Mouse (Mus musculus) hindbrain, embryonic 11.5 days (tissue): ENCODE data around the gene Morn2. TPM values are rescaled to one million over a fixed set of nuclear protein-coding genes. Genes with fewer than 3 reads are reported as not detected.

ENCODE experiments used
- ATAC-seq: fragments of 200-750 bp; cut with Nextera tagmentation; 2 replicates; pipeline ENCODE4 v1.8.0; 2017; ENCODE audit warnings: mild to moderate bottlenecking, moderate TSS enrichment, moderate library complexity; ENCODE audit not compliant: low FRiP score
- DNase-seq: peaks from one replicate; pipeline ENCODE4 v3.0.0-alpha.2; 2015; ENCODE audit warnings: low spot score
- H3K27ac ChIP-seq: fragments of 300-500 bp; sonication (generic); 2 replicates; pipeline ENCODE4 v1.5.1; 2014; ENCODE audit warnings: mild to moderate bottlenecking, low read depth, low read length
- H3K27me3 ChIP-seq: fragments of 300-500 bp; sonication (generic); 2 replicates; pipeline ENCODE4 v1.6.1; 2014; ENCODE audit warnings: mild to moderate bottlenecking, low read length, moderate library complexity, mixed read lengths; ENCODE audit not compliant: control insufficient read depth, insufficient read depth
- H3K36me3 ChIP-seq: fragments of 300-500 bp; sonication (generic); 2 replicates; pipeline ENCODE4 v1.6.1; 2014; ENCODE audit warnings: mild to moderate bottlenecking, low read length, moderate library complexity, mixed read lengths; ENCODE audit not compliant: control insufficient read depth, insufficient read depth
- H3K4me1 ChIP-seq: fragments of 300-500 bp; sonication (generic); replicated peaks from 2 replicates; pipeline ENCODE4 v1.6.1; 2014; ENCODE audit warnings: low read length, mixed read lengths; ENCODE audit not compliant: control insufficient read depth, insufficient read depth
- H3K4me2 ChIP-seq: fragments of 300-500 bp; sonication (generic); replicated peaks from 2 replicates; pipeline ENCODE4 v1.6.1; 2014; ENCODE audit warnings: mild to moderate bottlenecking, low read depth, low read length
- H3K4me3 ChIP-seq: fragments of 300-500 bp; sonication (generic); 2 replicates; pipeline ENCODE4 v1.5.1; 2014; ENCODE audit warnings: low read depth, low read length
- H3K9ac ChIP-seq: fragments of 300-500 bp; sonication (generic); 2 replicates; pipeline ENCODE4 v1.6.1; 2014; ENCODE audit warnings: low read depth, low read length
- H3K9me3 ChIP-seq: fragments of 300-500 bp; sonication (generic); 2 replicates; pipeline ENCODE4 v1.6.1; 2016; ENCODE audit warnings: low read length; ENCODE audit not compliant: control insufficient read depth
- WGBS: fragments of 180-500 bp; shearing (Covaris S2); extraction: QIAGEN DNeasy Blood & Tissue Kit; methylation state at CpG from one replicate; pipeline ENCODE4 v1.1.7; 2014; 5-methylcytosine and 5-hydroxymethylcytosine counted together
- polyA plus RNA-seq: library from polyadenylated mRNA; unstranded; fragments of >200 nt; fragmentation: Nextera tagmentation; extraction: Ambion mirVana; gene quantifications from 2 replicates; pipeline ENCODE4 v1.2.1, GENCODE M21; 2014

Gene Morn2
- polyA plus RNA-seq, 1 experiment from 2014 or later = 32.0 TPM

DNA sequence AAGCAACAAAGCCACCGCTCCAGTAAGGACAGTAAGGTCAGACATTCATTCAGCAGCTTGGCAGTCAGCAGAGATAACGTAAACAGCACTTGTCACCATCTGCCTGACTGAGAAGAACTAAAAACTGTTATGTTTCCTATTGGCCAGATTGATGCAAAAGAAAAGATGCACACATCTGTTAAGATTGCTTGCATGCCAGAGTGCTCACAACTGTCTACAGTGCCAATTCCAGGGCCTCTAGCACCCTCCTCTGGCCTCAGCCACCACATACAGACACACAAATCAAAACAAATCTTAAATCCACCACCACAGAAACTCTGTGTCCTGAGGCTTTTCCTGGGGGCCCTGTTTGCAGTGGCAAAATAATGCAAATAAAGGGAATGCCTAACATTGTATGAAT is 42.4 kb downstream of the Morn2 start:
- Histone ChIP-seq H3K4me1 (no peaks in the 10 kb centered on the region), H3K9me3 (no peaks in the 10 kb centered on the region), H3K27ac (no peak overlapping the region), H3K9ac (no peak overlapping the region), H3K4me3 (no peak overlapping the region), H3K27me3 (no peaks in the 10 kb centered on the region), H3K36me3 (no peaks in the 10 kb centered on the region), H3K4me2 (no peak overlapping the region)
- 78% methylated on average over 2 of the region's 2 CpGs for WGBS
- ATAC-seq = no peak
- DNase-seq = no peak

DNA sequence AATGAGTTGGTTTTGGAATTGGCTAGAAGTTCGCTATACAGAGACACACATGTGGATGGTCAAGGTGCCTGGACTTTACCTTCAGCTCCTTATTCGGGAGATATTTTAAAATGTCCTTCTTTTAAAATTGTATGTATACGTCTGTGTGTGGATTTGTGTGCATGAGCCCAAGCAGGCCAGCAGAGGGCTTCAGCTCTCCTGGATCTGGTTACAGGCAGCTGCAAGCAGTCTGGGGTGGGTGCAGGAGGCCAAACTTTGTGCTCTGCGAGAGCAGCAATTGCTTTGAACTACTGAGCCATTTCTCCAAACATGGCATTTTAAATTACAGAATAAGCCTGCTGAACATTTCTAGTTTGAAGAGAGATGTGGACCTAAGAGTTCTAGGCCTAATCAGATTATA is 55.3 kb downstream of the Morn2 start:
- WGBS = 79% methylated on average over 4 of the region's 4 CpGs
- peak; percentile 28 for DNase-seq

DNA sequence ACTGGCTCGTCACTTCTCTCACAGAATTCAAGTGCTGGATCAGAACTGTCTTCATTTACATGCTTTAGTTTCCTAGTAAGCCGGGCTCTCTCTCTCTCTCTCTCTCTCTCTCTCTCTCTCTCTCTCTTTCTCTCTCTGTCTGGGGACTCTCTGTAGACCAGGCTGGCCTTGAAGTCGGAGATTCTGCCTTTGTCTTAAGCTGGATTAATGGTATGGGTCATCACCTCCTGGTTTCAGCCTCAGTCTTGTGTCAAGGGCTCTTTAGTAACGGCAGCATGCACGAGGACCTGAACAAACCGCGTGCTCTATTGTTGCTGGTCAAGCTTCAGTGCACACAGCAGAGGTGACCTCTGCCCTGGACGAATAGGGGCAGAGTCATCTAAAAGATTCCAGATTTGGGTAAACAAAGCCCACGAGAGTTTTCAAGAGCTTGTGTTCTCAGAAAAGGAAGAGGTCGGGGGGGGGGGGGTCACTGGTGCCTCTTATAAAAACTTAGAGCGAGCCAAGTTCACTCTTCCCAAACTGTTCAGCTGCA is 56.7 kb downstream of the Morn2 start:
- Histone ChIP-seq H3K4me1 (no peaks in the 10 kb centered on the region), H3K36me3 (no peaks in the 10 kb centered on the region), H3K9ac (no peak overlapping the region), H3K4me2 (no peak overlapping the region), H3K27ac (no peak overlapping the region), H3K4me3 (no peak overlapping the region), H3K27me3 (no peaks in the 10 kb centered on the region), H3K9me3 (no peaks in the 10 kb centered on the region)
- WGBS = 21% methylated on average over 11 of the region's 11 CpGs
- DNase-seq (peak; percentile 28), ATAC-seq (no peak)

More for the DNA sequence above, 55.3 kb downstream of the Morn2 start:
- no peaks in the 10 kb centered on the region for H3K36me3 ChIP-seq
- no peaks in the 10 kb centered on the region for H3K27me3 ChIP-seq
- H3K9me3 ChIP-seq = no peaks in the 10 kb centered on the region
- H3K27ac ChIP-seq = no peak overlapping the region
- H3K4me1 ChIP-seq = no peaks in the 10 kb centered on the region
- ATAC-seq = no peak
- no peak overlapping the region for H3K4me2 ChIP-seq
- no peak overlapping the region for H3K9ac ChIP-seq
- no peak overlapping the region for H3K4me3 ChIP-seq

Other genes starting within 250 kb of the Morn2 start
- gene Hnrnpll, start 227.9 kb upstream of the Morn2 start, polyA plus RNA-seq = 123 and 132 TPM in 2 replicates
- gene Galm, start 162.7 kb upstream of the Morn2 start, polyA plus RNA-seq = 7.8 and 9.1 TPM in 2 replicates
- gene Srsf7, start 82.9 kb upstream of the Morn2 start, polyA plus RNA-seq = 773 and 810 TPM in 2 replicates
- gene Ttc39d, start 82.7 kb upstream of the Morn2 start, polyA plus RNA-seq = 0.20 TPM in 1 of 2 replicates, not detected in the other
- 37.9 and 41.5 TPM in 2 replicates for gene Gemin6, start 65.8 kb upstream of the Morn2 start, polyA plus RNA-seq
- gene Dhx57, start 273 bp downstream of the Morn2 start, polyA plus RNA-seq = 23.3 and 25.7 TPM in 2 replicates
- gene Arhgef33, start 17.2 kb downstream of the Morn2 start, polyA plus RNA-seq = 0.50 and 1.7 TPM in 2 replicates
- 1.8 and 1.9 TPM in 2 replicates for gene Gm10190, start 83.3 kb downstream of the Morn2 start, polyA plus RNA-seq
- 9.0 and 11.5 TPM in 2 replicates for gene Sos1, start 190.2 kb downstream of the Morn2 start, polyA plus RNA-seq